Mouse (Mus musculus) limb, embryonic 15.5 days (tissue): ENCODE measurements around the gene Pcp2. TPM values are rescaled to one million over a fixed set of nuclear protein-coding genes. Genes with fewer than 3 reads are reported as not detected.

Source experiments
- ATAC-seq: fragments of 200-750 bp; cut with Nextera tagmentation; 2 replicates; pipeline ENCODE4 v1.8.0; 2017; ENCODE audit warnings: low read depth, moderate TSS enrichment; ENCODE audit not compliant: insufficient number of reproducible peaks, low FRiP score, low TSS enrichment
- H3K27ac ChIP-seq: fragments of 300-500 bp; sonication (generic); 2 replicates; pipeline ENCODE4 v1.5.1; 2015; ENCODE audit warnings: moderate library complexity, mild to moderate bottlenecking, inconsistent platforms
- H3K27me3 ChIP-seq: fragments of 300-500 bp; sonication (generic); 2 replicates; pipeline ENCODE4 v1.6.1; 2015; ENCODE audit warnings: inconsistent platforms
- H3K36me3 ChIP-seq: fragments of 300-500 bp; sonication (generic); 2 replicates; pipeline ENCODE4 v1.6.1; 2015; ENCODE audit warnings: inconsistent platforms
- H3K4me1 ChIP-seq: fragments of 300-500 bp; sonication (generic); 2 replicates; pipeline ENCODE4 v1.6.1; 2015; ENCODE audit warnings: inconsistent platforms
- H3K4me2 ChIP-seq: fragments of 300-500 bp; sonication (generic); 2 replicates; pipeline ENCODE4 v1.6.1; 2015; ENCODE audit warnings: mild to moderate bottlenecking, inconsistent platforms
- H3K4me3 ChIP-seq: fragments of 300-500 bp; sonication (generic); 2 replicates; pipeline ENCODE4 v1.5.1; 2015; ENCODE audit warnings: mild to moderate bottlenecking, inconsistent platforms
- H3K9ac ChIP-seq: fragments of 300-500 bp; sonication (generic); 2 replicates; pipeline ENCODE4 v1.6.1; 2015; ENCODE audit warnings: inconsistent platforms
- H3K9me3 ChIP-seq: fragments of 300-500 bp; sonication (generic); 2 replicates; pipeline ENCODE4 v1.6.1; 2016; ENCODE audit warnings: inconsistent platforms
- WGBS: fragments of 180-500 bp; shearing (Covaris S2); methylation state at CpG from one replicate; pipeline ENCODE4 v1.1.7; 2015; 5-methylcytosine and 5-hydroxymethylcytosine counted together
- polyA plus RNA-seq: library from polyadenylated mRNA; unstranded; fragments of >200 nt; fragmentation: Nextera tagmentation; extraction: Ambion mirVana; gene quantifications from 2 replicates; pipeline ENCODE4 v1.2.1, GENCODE M21; 2015

Pcp2 gene
- polyA plus RNA-seq = 0.12 TPM in 1 of 2 replicates, not detected in the other

GRCm38 (mm10) chr8:3625445-3625844 is at the start of gene Pcp2:
Gene Pcp2 (minus strand): TSS chr8:3625545.
- Histone ChIP-seq H3K4me3 (no peak within 1 kb of the TSS), H3K4me2 (no peak within 1 kb of the TSS), H3K27ac (no peak within 1 kb of the TSS), H3K36me3 (no peaks in the 10 kb centered on the region), H3K9me3 (no peaks in the 10 kb centered on the region), H3K9ac (no peak within 1 kb of the TSS), H3K4me1 (peaks cover 10% of the 10 kb centered on the region), H3K27me3 (peaks cover 13% of the 10 kb centered on the region; the same call in 1 of the 2 replicates)
- 64% methylated on average over 1 of the region's 1 CpGs for WGBS
- ATAC-seq = no peak

GRCm38 (mm10) chr8:3674671-3675070 is 49.3 kb upstream of the Pcp2 start:
- whole genome bisulfite sequencing = 57% methylated on average over 3 of the region's 3 CpGs
- ATAC-seq = no peak
- no peak overlapping the region for H3K4me3 ChIP-seq

GRCm38 (mm10) chr8:3671980-3672491 is 46.7 kb upstream of the Pcp2 start, which contains the start of gene Fcor:
Gene Fcor (minus strand): TSS chr8:3672362.
- H3K4me1 ChIP-seq = peaks cover 6% of the 10 kb centered on the region
- peak within 1 kb of the TSS; percentile 79 for H3K4me2 ChIP-seq
- peak within 1 kb of the TSS; percentile 85 for H3K27ac ChIP-seq
- no peaks in the 10 kb centered on the region for H3K27me3 ChIP-seq
- peak within 1 kb of the TSS; percentile 61 for H3K4me3 ChIP-seq
- under 1% methylated on average over 23 of the region's 23 CpGs for WGBS
- H3K36me3 ChIP-seq = no peaks in the 10 kb centered on the region
- H3K9me3 ChIP-seq = no peaks in the 10 kb centered on the region
- ATAC-seq = peak; percentile 85
- H3K9ac ChIP-seq = peak within 1 kb of the TSS; percentile 51

More at GRCm38 (mm10) chr8:3674671-3675070, 49.3 kb upstream of the Pcp2 start:
- peaks cover 18% of the 10 kb centered on the region for H3K4me1 ChIP-seq
- H3K27me3 ChIP-seq = no peaks in the 10 kb centered on the region
- H3K9ac ChIP-seq = no peak overlapping the region
- H3K9me3 ChIP-seq = no peaks in the 10 kb centered on the region
- H3K27ac ChIP-seq = no peak overlapping the region
- H3K36me3 ChIP-seq = peaks cover 11% of the 10 kb centered on the region
- no peak overlapping the region for H3K4me2 ChIP-seq

- 70% methylated on average over 2 of the region's 2 CpGs for WGBS
- H3K4me2 ChIP-seq = no peak overlapping the region
- H3K27me3 ChIP-seq = no peaks in the 10 kb centered on the region
- H3K36me3 ChIP-seq = no peaks in the 10 kb centered on the region
- H3K9ac ChIP-seq = no peak overlapping the region
- H3K4me1 ChIP-seq = 0 out of 2 replicates have a peak, but pooled peaks cover 5% of the 10 kb centered on the region
- H3K27ac ChIP-seq = no peak overlapping the region
- no peak overlapping the region for H3K4me3 ChIP-seq
- no peaks in the 10 kb centered on the region for H3K9me3 ChIP-seq
- ATAC-seq = no peak
Measured at GRCm38 (mm10) chr8:3670388-3670787, 45.0 kb upstream of the Pcp2 start.

- 68% methylated on average over 6 of the region's 6 CpGs for WGBS
- Histone ChIP-seq H3K4me1 (no peaks in the 10 kb centered on the region), H3K36me3 (no peaks in the 10 kb centered on the region), H3K27me3 (no peaks in the 10 kb centered on the region), H3K4me2 (no peak within 1 kb of the TSS), H3K27ac (no peak within 1 kb of the TSS), H3K9ac (no peak within 1 kb of the TSS), H3K4me3 (no peak within 1 kb of the TSS), H3K9me3 (no peaks in the 10 kb centered on the region)
- no peak for ATAC-seq
Measured at GRCm38 (mm10) chr8:3665507-3665906, 40.2 kb upstream of the Pcp2 start, which contains the start of gene Mcemp1. Gene Mcemp1 (plus strand): TSS chr8:3665754.

GRCm38 (mm10) chr8:3664405-3664804 is 39.1 kb upstream of the Pcp2 start:
- Histone ChIP-seq H3K4me1 (no peaks in the 10 kb centered on the region), H3K4me3 (no peak overlapping the region), H3K36me3 (no peaks in the 10 kb centered on the region), H3K27ac (no peak overlapping the region), H3K9me3 (no peaks in the 10 kb centered on the region), H3K9ac (no peak overlapping the region), H3K4me2 (no peak overlapping the region), H3K27me3 (no peaks in the 10 kb centered on the region)
- no peak for ATAC-seq
- WGBS = 59% methylated on average over 4 of the region's 5 CpGs

GRCm38 (mm10) chr8:3660889-3661288 is 35.5 kb upstream of the Pcp2 start:
- Histone ChIP-seq H3K36me3 (no peaks in the 10 kb centered on the region), H3K9me3 (no peaks in the 10 kb centered on the region), H3K4me2 (no peak overlapping the region), H3K9ac (no peak overlapping the region), H3K27me3 (no peaks in the 10 kb centered on the region), H3K4me1 (no peaks in the 10 kb centered on the region), H3K27ac (no peak overlapping the region), H3K4me3 (no peak overlapping the region)
- 83% methylated on average over 8 of the region's 8 CpGs for WGBS
- ATAC-seq = no peak

GRCm38 (mm10) chr8:3656725-3657381 is 31.5 kb upstream of the Pcp2 start:
- Histone ChIP-seq H3K9me3 (no peaks in the 10 kb centered on the region), H3K4me2 (no peak overlapping the region), H3K36me3 (no peaks in the 10 kb centered on the region), H3K9ac (no peak overlapping the region), H3K4me1 (no peaks in the 10 kb centered on the region), H3K27ac (no peak overlapping the region), H3K27me3 (no peaks in the 10 kb centered on the region), H3K4me3 (no peak overlapping the region)
- ATAC-seq = no peak
- 18% methylated on average over 7 of the region's 7 CpGs for WGBS

GRCm38 (mm10) chr8:3655526-3655925 is 30.2 kb upstream of the Pcp2 start, which contains the start of gene Retn:
Gene Retn (plus strand): TSS chr8:3655770.
- no peak within 1 kb of the TSS for H3K9ac ChIP-seq
- no peak within 1 kb of the TSS for H3K4me3 ChIP-seq
- ATAC-seq = peak; percentile 20; the same call in 1 of the 2 replicates
- no peaks in the 10 kb centered on the region for H3K27me3 ChIP-seq
- no peak within 1 kb of the TSS for H3K27ac ChIP-seq
- WGBS = 72% methylated on average over 3 of the region's 3 CpGs
- no peaks in the 10 kb centered on the region for H3K36me3 ChIP-seq
- no peaks in the 10 kb centered on the region for H3K4me1 ChIP-seq
- H3K9me3 ChIP-seq = no peaks in the 10 kb centered on the region
- no peak within 1 kb of the TSS for H3K4me2 ChIP-seq

- no peaks in the 10 kb centered on the region for H3K4me1 ChIP-seq
- H3K4me2 ChIP-seq = no peak overlapping the region
- H3K27me3 ChIP-seq = no peaks in the 10 kb centered on the region
- H3K36me3 ChIP-seq = no peaks in the 10 kb centered on the region
- no peak overlapping the region for H3K4me3 ChIP-seq
- H3K27ac ChIP-seq = no peak overlapping the region
- ATAC-seq = no peak
- H3K9ac ChIP-seq = no peak overlapping the region
- H3K9me3 ChIP-seq = no peaks in the 10 kb centered on the region
- 73% methylated on average over 11 of the region's 11 CpGs for WGBS
Measured at GRCm38 (mm10) chr8:3654726-3655508, 29.6 kb upstream of the Pcp2 start.

GRCm38 (mm10) chr8:3652845-3653244 is 27.5 kb upstream of the Pcp2 start:
- WGBS = 70% methylated on average over 3 of the region's 3 CpGs
- Histone ChIP-seq H3K27me3 (no peaks in the 10 kb centered on the region), H3K9ac (no peak overlapping the region), H3K27ac (no peak overlapping the region), H3K4me2 (no peak overlapping the region), H3K4me3 (no peak overlapping the region), H3K36me3 (no peaks in the 10 kb centered on the region), H3K4me1 (no peaks in the 10 kb centered on the region), H3K9me3 (no peaks in the 10 kb centered on the region)
- no peak for ATAC-seq

GRCm38 (mm10) chr8:3648990-3649389 is 23.6 kb upstream of the Pcp2 start:
- Histone ChIP-seq H3K4me3 (no peak overlapping the region), H3K4me1 (no peaks in the 10 kb centered on the region), H3K36me3 (no peaks in the 10 kb centered on the region), H3K27ac (no peak overlapping the region), H3K4me2 (no peak overlapping the region), H3K9me3 (no peaks in the 10 kb centered on the region), H3K27me3 (no peaks in the 10 kb centered on the region), H3K9ac (no peak overlapping the region)
- no peak for ATAC-seq
- 50% methylated on average over 1 of the region's 1 CpGs for WGBS
